Comparison of ENCODE assay signal across 9 mouse cellular contexts in the genomic region with DNA sequence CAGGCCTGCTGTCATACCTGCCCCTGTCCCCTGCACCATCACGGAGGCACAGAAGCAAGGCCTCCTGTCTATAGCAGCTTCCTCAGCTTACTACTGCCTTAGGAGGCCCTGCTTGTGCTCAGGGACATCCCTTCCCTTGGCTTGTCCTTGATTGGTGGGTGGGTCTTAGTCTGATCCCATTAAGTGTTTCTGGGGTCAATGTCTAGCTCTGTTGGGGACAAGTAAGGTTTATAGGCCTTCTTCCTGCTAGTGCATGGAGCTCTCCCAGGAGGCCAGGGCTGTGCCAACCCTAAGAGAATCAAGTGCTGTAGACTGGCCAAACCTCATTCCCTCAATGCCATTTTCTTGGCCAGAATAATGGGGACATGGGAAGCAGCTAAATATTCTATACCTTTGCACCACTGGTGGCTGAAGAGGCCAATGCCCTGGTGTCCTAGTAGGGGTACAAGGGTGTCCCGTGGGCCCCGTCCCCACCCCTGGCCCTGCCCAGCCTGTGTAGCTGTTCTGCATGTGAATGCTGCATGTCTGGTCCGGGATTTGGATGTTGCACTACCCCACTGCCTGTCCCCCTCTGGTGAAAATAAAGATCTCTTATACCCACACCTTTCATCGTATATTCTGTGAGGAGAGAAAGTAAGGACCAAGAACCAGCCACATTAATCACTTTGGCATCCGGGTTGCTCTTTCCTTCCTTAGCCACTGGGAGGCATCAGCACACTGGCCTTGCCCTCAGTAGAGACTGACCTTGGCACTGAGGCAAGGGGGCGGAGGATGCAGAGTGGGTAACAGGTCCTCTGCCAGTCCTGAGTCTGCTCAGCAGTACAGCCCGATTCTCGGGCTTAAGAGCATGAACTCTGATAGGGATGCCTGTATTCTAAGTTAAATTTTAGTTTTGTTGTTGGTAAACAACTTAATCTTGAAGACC. TPM values are rescaled to one million over a fixed set of nuclear protein-coding genes. Genes with fewer than 3 reads are reported as not detected.
DNase-seq lines count a peak whose midpoint lies in the region; ATAC-seq and TF ChIP-seq lines count a peak whose summit lies in the region.
"Had no signal": no experiment of that assay in that cellular context is flagged by ENCODE, and none has a peak within 500 bp of the region (broad histone marks: within the 10 kb centered on the region; RNA-seq: fewer than 3 reads in every experiment).

No protein-coding gene starts in this region.

- no peaks in the 10 kb centered on the region for H3K9me3 ChIP-seq in forebrain, embryonic 13.5 days (replicated peaks)
- H3K9me3 ChIP-seq in heart, postnatal 0 days (replicated peaks; ENCODE audit: control insufficient read depth, low read length): no peaks in the 10 kb centered on the region
- no peaks in the 10 kb centered on the region for H3K9me3 ChIP-seq in liver, postnatal 0 days (ENCODE audit: low read length)
- H3K9me3 ChIP-seq: embryonic facial prominence, embryonic 12.5 days had no signal

- H3K4me1 ChIP-seq in bone marrow, adult 2 months (ENCODE audit: control insufficient read depth, insufficient read depth, low read length): peaks cover 4% of the 10 kb centered on the region
- H3K4me1 ChIP-seq in forebrain, embryonic 13.5 days: no peaks in the 10 kb centered on the region
- H3K4me1 ChIP-seq in heart, postnatal 0 days (ENCODE audit: control insufficient read depth, insufficient read depth): no peaks in the 10 kb centered on the region
- H3K4me1 ChIP-seq in liver, postnatal 0 days (ENCODE audit: insufficient read depth): peaks cover 16% of the 10 kb centered on the region
- H3K4me1 ChIP-seq: embryonic facial prominence, embryonic 12.5 days had no signal

- H3K4me3 ChIP-seq in bone marrow, adult 2 months (replicated peaks; ENCODE audit: control insufficient read depth, low read depth, low read length): no peak overlapping the region
- H3K4me3 ChIP-seq in forebrain, embryonic 13.5 days: no peak overlapping the region
- H3K4me3 ChIP-seq in heart, postnatal 0 days (ENCODE audit: low read depth, low read length): no peak overlapping the region
- H3K4me3 ChIP-seq in liver, postnatal 0 days (ENCODE audit: low read depth, low read length): no peak overlapping the region
- H3K4me3 ChIP-seq: embryonic facial prominence, embryonic 12.5 days had no signal

- H3K27ac ChIP-seq in bone marrow, adult 2 months (ENCODE audit: control insufficient read depth, insufficient read depth, low read depth, low read length, poor library complexity): no peak overlapping the region
- no peak overlapping the region for H3K27ac ChIP-seq in forebrain, embryonic 13.5 days
- H3K27ac ChIP-seq in heart, postnatal 0 days (ENCODE audit: low read depth): no peak overlapping the region
- H3K27ac ChIP-seq in liver, postnatal 0 days (ENCODE audit: low read depth): peak overlapping the region; percentile 36; the same call in 1 of the 2 replicates
- H3K27ac ChIP-seq: embryonic facial prominence, embryonic 12.5 days had no signal

- peak; percentile 47 for DNase-seq in CD4-positive helper T cell, adult 2 months (ENCODE audit: low read depth, low spot score)
- DNase-seq in heart, postnatal 0 days (ENCODE audit: low spot score): peak; percentile 88
- peak; percentile 87 to 91 for DNase-seq in kidney, postnatal 36 days
- DNase-seq in liver, postnatal 0 days: peak; percentile 85
- DNase-seq in testis, postnatal 14 days (ENCODE audit: low spot score): peak; percentile 70

- peak; percentile 98 for TF ChIP-seq CTCF in bone marrow, adult 2 months (IDR thresholded peaks at IDR 0.05; ENCODE audit: control insufficient read depth, insufficient read depth, low read length)
- peak; percentile 98 for TF ChIP-seq CTCF in heart, postnatal 0 days (IDR thresholded peaks at IDR 0.05; ENCODE audit: low read depth)
- peak; percentile 99 for TF ChIP-seq CTCF in liver, postnatal 0 days (IDR thresholded peaks at IDR 0.05; ENCODE audit: low read depth)

- H3K4me2 ChIP-seq in forebrain, embryonic 13.5 days: no peak overlapping the region
- no peak overlapping the region for H3K4me2 ChIP-seq in heart, postnatal 0 days (ENCODE audit: low read depth, low read length)
- H3K4me2 ChIP-seq in liver, postnatal 0 days (ENCODE audit: low read depth, low read length): peak overlapping the region; percentile 49
- H3K4me2 ChIP-seq: embryonic facial prominence, embryonic 12.5 days had no signal

- H3K9ac ChIP-seq in forebrain, embryonic 13.5 days: no peak overlapping the region
- H3K9ac ChIP-seq in heart, postnatal 0 days (replicated peaks; ENCODE audit: low read depth, low read length): no peak overlapping the region
- H3K9ac ChIP-seq in liver, postnatal 0 days (replicated peaks): peak overlapping the region; percentile 38
- H3K9ac ChIP-seq: embryonic facial prominence, embryonic 12.5 days had no signal

- no peak for TF ChIP-seq EP300 in heart, postnatal 0 days (IDR thresholded peaks at IDR 0.05; ENCODE audit: low read depth)
- peak; percentile 38; the same call in 1 of the 2 replicates for TF ChIP-seq EP300 in liver, postnatal 0 days (IDR thresholded peaks at IDR 0.05; ENCODE audit: low read depth)

- 38% methylated on average over 9 of the region's 9 CpGs for WGBS in bone marrow, adult 2 months
- WGBS in forebrain, embryonic 13.5 days: 57% methylated on average over 9 of the region's 9 CpGs
- 40% methylated on average over 9 of the region's 9 CpGs for WGBS in heart, postnatal 0 days
- 41% methylated on average over 9 of the region's 9 CpGs for WGBS in liver, postnatal 0 days (ENCODE audit: insufficient replicate concordance)

- H3K36me3 ChIP-seq in forebrain, embryonic 13.5 days (ENCODE audit: poor library complexity, severe bottlenecking): peaks cover 49% of the 10 kb centered on the region
- H3K36me3 ChIP-seq in heart, postnatal 0 days (replicated peaks; ENCODE audit: control insufficient read depth, insufficient read depth, low read length): peaks cover 43% of the 10 kb centered on the region
- H3K36me3 ChIP-seq in liver, postnatal 0 days (replicated peaks; ENCODE audit: insufficient read depth, low read length): peaks cover 25% of the 10 kb centered on the region

- peak; percentile 81 for ATAC-seq in forebrain, embryonic 13.5 days
- peak; percentile 94 for ATAC-seq in heart, postnatal 0 days (ENCODE audit: insufficient read depth, low read depth)
- peak; percentile 92 for ATAC-seq in liver, postnatal 0 days
- peak; percentile 71; the same call in 1 of the 2 replicates for ATAC-seq in neutrophil, adult 5-6 weeks (ENCODE audit: extremely low read depth, insufficient number of reproducible peaks, low FRiP score, poor library complexity, severe bottlenecking)

- TF ChIP-seq POLR2A in bone marrow, adult 2 months (IDR thresholded peaks at IDR 0.05; ENCODE audit: borderline replicate concordance, control insufficient read depth, low read depth, low read length): no peak

- H3K27me3 ChIP-seq in forebrain, embryonic 13.5 days: no peaks in the 10 kb centered on the region
- H3K27me3 ChIP-seq in heart, postnatal 0 days (ENCODE audit: control insufficient read depth, insufficient read depth, low read length): no peaks in the 10 kb centered on the region
- H3K27me3 ChIP-seq in liver, postnatal 0 days (ENCODE audit: insufficient read depth, low read length): no peaks in the 10 kb centered on the region
- H3K27me3 ChIP-seq: embryonic facial prominence, embryonic 12.5 days had no signal

RNA-seq across cellular contexts. Expression of gene Eral1, which starts 20.1 kb away (rescaled TPM):
- 9.8 and 16.3 TPM in 2 replicates for polyA plus RNA-seq in bone marrow, adult 2 months (2011; ENCODE audit: insufficient read depth, insufficient read length, low replicate concordance, missing spikeins)
- 33.0 and 36.6 TPM in 2 replicates for polyA plus RNA-seq in forebrain, embryonic 13.5 days (2015; fragmentation: Nextera tagmentation; extraction: Ambion mirVana)
- 33.5 and 40.8 TPM in 2 replicates for total RNA-seq in heart, postnatal 0 days (2014; rRNA removed; ENCODE audit: low replicate concordance)
- 19.7 TPM in 2 replicates for polyA plus RNA-seq in heart, postnatal 0 days (2015; fragmentation: Nextera tagmentation; extraction: Ambion mirVana)
- polyA plus RNA-seq in liver, postnatal 0 days (2015; fragmentation: Nextera tagmentation; extraction: Ambion mirVana): 9.3 and 10.6 TPM in 2 replicates
- total RNA-seq in neutrophil, adult 5-6 weeks (2017): 12.8 and 14.9 TPM in 2 replicates

RNA-seq across cellular contexts. Expression of gene Flot2, which starts 22.4 kb away (rescaled TPM):
- 21.1 and 44.1 TPM in 2 replicates for polyA plus RNA-seq in bone marrow, adult 2 months (2011; ENCODE audit: insufficient read depth, insufficient read length, low replicate concordance, missing spikeins)
- polyA plus RNA-seq in forebrain, embryonic 13.5 days (2015; fragmentation: Nextera tagmentation; extraction: Ambion mirVana): 69.6 and 78.1 TPM in 2 replicates
- total RNA-seq in heart, postnatal 0 days (2014; rRNA removed; ENCODE audit: low replicate concordance): 77.9 and 111 TPM in 2 replicates
- polyA plus RNA-seq in heart, postnatal 0 days (2015; fragmentation: Nextera tagmentation; extraction: Ambion mirVana): 91.3 and 95.0 TPM in 2 replicates
- polyA plus RNA-seq in liver, postnatal 0 days (2015; fragmentation: Nextera tagmentation; extraction: Ambion mirVana): 23.1 and 25.9 TPM in 2 replicates
- total RNA-seq in neutrophil, adult 5-6 weeks (2017): 22.8 and 23.2 TPM in 2 replicates

RNA-seq across cellular contexts. Expression of gene Dhrs13, which starts 28.0 kb away (rescaled TPM):
- polyA plus RNA-seq in bone marrow, adult 2 months (2011; ENCODE audit: insufficient read depth, insufficient read length, low replicate concordance, missing spikeins): 6.5 and 10.8 TPM in 2 replicates
- 23.4 and 26.6 TPM in 2 replicates for polyA plus RNA-seq in forebrain, embryonic 13.5 days (2015; fragmentation: Nextera tagmentation; extraction: Ambion mirVana)
- total RNA-seq in heart, postnatal 0 days (2014; rRNA removed; ENCODE audit: low replicate concordance): 7.3 and 9.4 TPM in 2 replicates
- 7.7 and 8.6 TPM in 2 replicates for polyA plus RNA-seq in heart, postnatal 0 days (2015; fragmentation: Nextera tagmentation; extraction: Ambion mirVana)
- polyA plus RNA-seq in liver, postnatal 0 days (2015; fragmentation: Nextera tagmentation; extraction: Ambion mirVana): 9.2 and 10.6 TPM in 2 replicates
- 0.61 and 1.2 TPM in 2 replicates for total RNA-seq in neutrophil, adult 5-6 weeks (2017)

RNA-seq across cellular contexts. Expression of gene Fam222b, which starts 34.4 kb away (rescaled TPM):
- 5.3 and 12.3 TPM in 2 replicates for polyA plus RNA-seq in bone marrow, adult 2 months (2011; ENCODE audit: insufficient read depth, insufficient read length, low replicate concordance, missing spikeins)
- polyA plus RNA-seq in forebrain, embryonic 13.5 days (2015; fragmentation: Nextera tagmentation; extraction: Ambion mirVana): 22.1 and 23.7 TPM in 2 replicates
- total RNA-seq in heart, postnatal 0 days (2014; rRNA removed; ENCODE audit: low replicate concordance): 10.8 and 24.6 TPM in 2 replicates
- polyA plus RNA-seq in heart, postnatal 0 days (2015; fragmentation: Nextera tagmentation; extraction: Ambion mirVana): 11.1 TPM in 2 replicates
- polyA plus RNA-seq in liver, postnatal 0 days (2015; fragmentation: Nextera tagmentation; extraction: Ambion mirVana): 5.9 and 7.5 TPM in 2 replicates
- 9.5 and 9.6 TPM in 2 replicates for total RNA-seq in neutrophil, adult 5-6 weeks (2017)
